Mouse (Mus musculus) stomach, embryonic 16.5 days (tissue): ENCODE measurements around the gene Bcorl1. TPM values are rescaled to one million over a fixed set of nuclear protein-coding genes. Genes with fewer than 3 reads are reported as not detected.

ENCODE experiments used
- ATAC-seq: fragments of 200-750 bp; cut with Nextera tagmentation; 2 replicates; pipeline ENCODE4 v1.8.0; 2017; ENCODE audit warnings: moderate number of reproducible peaks, moderate TSS enrichment; ENCODE audit not compliant: insufficient read depth, low FRiP score
- H3K27ac ChIP-seq: fragments of 300-500 bp; sonication (generic); 2 replicates; pipeline ENCODE4 v1.5.1; 2014; ENCODE audit warnings: low read length
- H3K27me3 ChIP-seq: fragments of 300-500 bp; sonication (generic); 2 replicates; pipeline ENCODE4 v1.6.1; 2014; ENCODE audit warnings: low read length, control low read depth, mixed read lengths; ENCODE audit not compliant: control insufficient read depth, insufficient read depth
- H3K36me3 ChIP-seq: fragments of 300-500 bp; sonication (generic); 2 replicates; pipeline ENCODE4 v1.6.1; 2014; ENCODE audit warnings: low read length; ENCODE audit not compliant: control insufficient read depth, insufficient read depth
- H3K4me1 ChIP-seq: fragments of 300-500 bp; sonication (generic); 2 replicates; pipeline ENCODE4 v1.6.1; 2014; ENCODE audit warnings: low read length, control low read depth, mixed read lengths; ENCODE audit not compliant: control insufficient read depth, insufficient read depth
- H3K4me2 ChIP-seq: fragments of 300-500 bp; sonication (generic); 2 replicates; pipeline ENCODE4 v1.6.1; 2014; ENCODE audit warnings: low read depth, low read length, mixed read lengths
- H3K4me3 ChIP-seq: fragments of 300-500 bp; sonication (generic); replicated peaks from 2 replicates; pipeline ENCODE4 v1.5.1; 2014; ENCODE audit warnings: mild to moderate bottlenecking, low read length
- H3K9ac ChIP-seq: fragments of 300-500 bp; sonication (generic); 2 replicates; pipeline ENCODE4 v1.6.1; 2014; ENCODE audit warnings: low read length
- H3K9me3 ChIP-seq: fragments of 300-500 bp; sonication (generic); replicated peaks from 2 replicates; pipeline ENCODE4 v1.6.1; 2016; ENCODE audit warnings: low read length, control low read depth; ENCODE audit not compliant: control insufficient read depth
- WGBS: fragments of 180-500 bp; shearing (Covaris S2); extraction: QIAGEN DNeasy Blood & Tissue Kit; methylation state at CpG from one replicate; pipeline ENCODE4 v1.1.7; 2014; 5-methylcytosine and 5-hydroxymethylcytosine counted together
- polyA plus RNA-seq: library from polyadenylated mRNA; unstranded; fragments of >200 nt; fragmentation: Nextera tagmentation; extraction: Ambion mirVana; gene quantifications from 2 replicates; pipeline ENCODE4 v1.2.1, GENCODE M21; 2015

Bcorl1 gene
- 5.2 TPM in 2 replicates for polyA plus RNA-seq

DNA sequence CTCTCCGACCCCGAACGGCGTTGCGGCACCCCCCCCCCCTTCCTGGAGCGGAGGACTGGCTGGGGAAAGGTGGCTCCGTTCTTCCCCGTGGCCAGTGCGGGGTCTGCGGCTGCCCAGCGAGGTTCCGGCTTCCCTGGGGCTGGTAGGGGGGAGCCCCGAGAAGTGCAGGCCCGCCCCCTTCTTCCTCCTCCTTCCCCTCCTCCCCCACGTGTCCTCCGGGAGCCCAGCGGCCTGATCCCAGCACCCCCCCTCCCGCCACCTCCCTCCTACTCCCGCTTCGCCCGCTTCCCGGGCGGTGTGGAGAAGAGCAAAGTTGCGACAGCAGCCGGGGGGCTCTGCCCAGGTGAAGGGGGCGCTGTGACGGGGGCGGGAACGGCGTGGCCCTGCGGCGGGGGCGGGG, at the start of gene Bcorl1:
TSS of gene Bcorl1 (plus strand) at position 218 of the 400 bp plus-strand sequence.
- Histone ChIP-seq H3K27me3 (no peaks in the 10 kb centered on the region), H3K4me3 (peak within 1 kb of the TSS; percentile 61), H3K4me1 (0 out of 2 replicates have a peak, but pooled peaks cover 3% of the 10 kb centered on the region), H3K9ac (peak within 1 kb of the TSS; percentile 77), H3K9me3 (no peaks in the 10 kb centered on the region), H3K4me2 (peak within 1 kb of the TSS; percentile 60), H3K36me3 (no peaks in the 10 kb centered on the region), H3K27ac (peak within 1 kb of the TSS; percentile 79)
- 13% methylated on average over 26 of the region's 33 CpGs for WGBS
- ATAC-seq, result peak; percentile 41

DNA sequence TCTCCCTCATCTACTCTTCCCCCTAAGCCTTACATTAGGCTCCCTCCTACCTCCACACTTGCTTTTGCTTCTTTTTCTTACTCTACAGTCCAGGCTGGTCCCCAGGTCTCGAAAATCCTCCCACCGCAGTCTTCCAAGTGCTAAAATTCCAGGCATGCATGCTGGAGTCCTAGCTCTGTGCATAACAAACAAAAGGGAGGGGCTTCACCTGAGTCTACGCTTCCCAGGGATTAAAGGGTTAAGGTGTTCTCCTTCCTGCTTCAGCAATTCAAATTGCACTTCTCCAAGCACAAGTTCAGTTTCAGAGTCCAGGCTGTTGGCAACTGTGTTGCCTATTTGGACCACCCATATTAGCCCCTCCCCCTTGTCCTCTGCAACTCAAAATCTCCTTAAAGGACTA, 49.7 kb upstream of the Bcorl1 start:
- Histone ChIP-seq H3K4me3 (no peak overlapping the region), H3K27me3 (no peaks in the 10 kb centered on the region), H3K36me3 (no peaks in the 10 kb centered on the region), H3K9me3 (no peaks in the 10 kb centered on the region), H3K9ac (no peak overlapping the region), H3K4me1 (no peaks in the 10 kb centered on the region), H3K4me2 (no peak overlapping the region), H3K27ac (no peak overlapping the region)
- WGBS, result 31% methylated on average over 3 of the region's 3 CpGs
- no peak for ATAC-seq

DNA sequence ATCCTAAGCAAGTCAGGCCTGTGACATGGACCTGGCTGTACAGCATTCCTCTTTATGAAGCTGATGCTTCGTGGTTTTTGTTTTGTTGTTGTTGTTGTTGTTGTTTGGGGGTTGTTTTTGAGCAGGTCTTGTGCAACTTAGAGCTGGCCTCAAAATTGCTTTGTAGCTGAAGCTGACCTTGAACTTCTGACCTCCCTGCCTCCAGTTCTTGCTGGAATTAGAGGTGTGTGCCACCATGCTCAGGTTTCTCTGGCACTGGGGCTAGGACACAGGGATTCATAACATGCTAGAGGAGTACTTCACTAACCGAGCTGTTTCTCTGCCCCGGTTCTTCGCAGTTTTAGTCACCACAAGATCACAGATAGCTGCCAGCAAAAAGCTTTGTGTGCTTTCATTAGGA, 35.8 kb upstream of the Bcorl1 start:
- Histone ChIP-seq H3K27me3 (no peaks in the 10 kb centered on the region), H3K27ac (no peak overlapping the region), H3K9me3 (no peaks in the 10 kb centered on the region), H3K4me2 (no peak overlapping the region), H3K36me3 (no peaks in the 10 kb centered on the region), H3K4me1 (0 out of 2 replicates have a peak, but pooled peaks cover under 1% of the 10 kb centered on the region), H3K4me3 (no peak overlapping the region), H3K9ac (no peak overlapping the region)
- ATAC-seq, result no peak
- WGBS, result 87% methylated on average over 4 of the region's 4 CpGs

DNA sequence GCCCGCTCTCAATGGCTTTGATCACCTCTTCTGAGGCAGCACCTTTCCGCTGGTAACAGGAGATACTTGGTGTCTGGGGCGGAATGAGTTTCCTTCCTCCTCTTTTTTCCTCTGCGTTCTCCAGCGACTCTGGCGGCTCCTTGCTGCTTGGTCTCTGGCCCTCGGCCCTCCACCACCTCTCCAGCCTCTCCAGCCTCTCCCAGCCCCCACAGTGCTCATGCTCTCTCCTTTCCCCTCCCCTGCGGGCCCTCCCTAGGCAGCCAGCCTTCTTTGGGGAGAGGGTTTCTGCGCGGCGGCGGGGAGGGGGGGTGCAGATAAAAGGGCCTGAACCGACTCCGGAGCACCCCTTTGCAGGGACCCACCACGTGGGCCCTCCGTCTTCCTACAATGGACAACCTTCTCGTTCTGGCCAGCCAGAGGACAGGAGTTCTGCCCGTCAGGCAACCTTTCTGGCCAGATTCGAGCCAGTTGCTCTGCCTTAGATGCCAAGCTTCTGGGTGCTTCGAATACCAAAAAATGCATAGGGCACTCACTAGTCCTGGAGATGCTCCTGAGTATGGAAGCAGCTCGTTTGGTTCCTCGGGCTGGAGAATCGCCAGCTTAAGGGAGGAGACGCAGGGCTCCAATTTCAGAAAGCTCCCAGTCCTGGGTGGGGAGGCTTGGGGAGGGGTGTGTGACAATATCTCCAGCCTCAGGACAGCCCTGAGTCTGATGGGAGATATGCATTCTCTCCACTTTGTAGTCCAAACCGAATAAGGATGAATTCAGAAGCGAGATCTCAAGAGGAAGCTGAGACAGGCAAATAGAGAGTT, 30.2 kb upstream of the Bcorl1 start:
- peak overlapping the region; percentile 58 for H3K9ac ChIP-seq
- H3K27me3 ChIP-seq, result no peaks in the 10 kb centered on the region; the same call in 1 of the 2 replicates
- WGBS, result 24% methylated on average over 26 of the region's 26 CpGs

DNA sequence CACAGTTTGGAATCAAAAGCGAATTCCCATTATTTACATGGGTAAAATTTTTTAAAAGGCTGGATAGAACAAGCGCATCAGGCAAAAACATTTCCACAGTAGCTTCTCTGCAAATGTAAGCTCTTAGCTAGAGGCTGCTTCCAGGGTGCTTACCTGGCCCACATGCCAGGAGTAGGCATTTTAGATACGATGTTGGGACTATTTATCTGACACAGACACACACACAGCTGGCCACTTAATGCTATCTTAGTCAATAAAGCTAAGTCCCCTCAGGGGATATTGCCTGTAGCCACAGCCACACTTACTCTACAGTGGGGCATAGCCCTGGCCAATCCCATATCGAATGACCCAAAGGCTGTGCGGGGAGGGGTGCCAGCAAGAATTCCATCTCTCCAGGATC, 29.4 kb upstream of the Bcorl1 start:
- Histone ChIP-seq H3K9ac (no peak overlapping the region), H3K4me2 (no peak overlapping the region), H3K27me3 (no peaks in the 10 kb centered on the region; the same call in 1 of the 2 replicates), H3K9me3 (no peaks in the 10 kb centered on the region), H3K36me3 (no peaks in the 10 kb centered on the region), H3K4me1 (0 out of 2 replicates have a peak, but pooled peaks cover 7% of the 10 kb centered on the region), H3K4me3 (no peak overlapping the region), H3K27ac (no peak overlapping the region)
- ATAC-seq, result no peak
- WGBS, result 81% methylated on average over 5 of the region's 5 CpGs

More for the DNA sequence above, 30.2 kb upstream of the Bcorl1 start:
- Histone ChIP-seq H3K9me3 (no peaks in the 10 kb centered on the region), H3K36me3 (no peaks in the 10 kb centered on the region), H3K4me2 (peak overlapping the region; percentile 55), H3K27ac (no peak overlapping the region), H3K4me1 (0 out of 2 replicates have a peak, but pooled peaks cover 7% of the 10 kb centered on the region), H3K4me3 (peak overlapping the region; percentile 30)
- ATAC-seq, result 0 out of 2 replicates have a peak, but pooled peaks have one; percentile 2

DNA sequence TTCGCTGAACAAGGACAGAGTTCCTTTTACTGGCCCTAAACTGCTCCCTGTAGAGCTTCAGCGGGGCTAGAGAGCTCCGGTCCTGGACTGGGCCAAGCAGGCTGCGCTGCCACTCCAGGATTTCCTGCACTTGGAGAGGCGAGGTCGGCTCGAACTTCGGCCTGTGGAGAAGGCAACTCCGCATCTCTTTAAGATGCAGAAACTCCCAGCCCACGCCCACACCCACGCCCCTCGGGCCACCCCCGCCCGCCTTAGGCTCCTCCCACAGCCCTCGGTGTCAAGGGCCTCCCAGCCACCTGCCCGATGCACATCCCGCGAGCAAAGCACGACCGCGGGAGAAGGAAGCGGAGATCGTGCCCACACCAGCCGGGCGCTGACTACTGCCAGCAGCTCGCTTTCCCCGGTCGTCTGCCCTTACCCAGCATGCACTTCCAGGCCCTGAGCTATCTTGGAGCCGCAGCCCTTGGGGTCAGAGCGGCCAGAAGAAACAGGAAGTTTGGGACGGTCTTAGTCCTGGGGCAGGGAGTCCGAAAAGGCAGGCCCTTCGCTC, 26.6 kb upstream of the Bcorl1 start:
- Histone ChIP-seq H3K27ac (peak overlapping the region; percentile 57), H3K4me1 (0 out of 2 replicates have a peak, but pooled peaks cover 7% of the 10 kb centered on the region), H3K27me3 (no peaks in the 10 kb centered on the region; the same call in 1 of the 2 replicates), H3K36me3 (no peaks in the 10 kb centered on the region), H3K4me2 (peak overlapping the region; percentile 59), H3K9ac (peak overlapping the region; percentile 69), H3K9me3 (no peaks in the 10 kb centered on the region), H3K4me3 (peak overlapping the region; percentile 48)
- peak; percentile 89 for ATAC-seq
- 5% methylated on average over 31 of the region's 33 CpGs for WGBS

DNA sequence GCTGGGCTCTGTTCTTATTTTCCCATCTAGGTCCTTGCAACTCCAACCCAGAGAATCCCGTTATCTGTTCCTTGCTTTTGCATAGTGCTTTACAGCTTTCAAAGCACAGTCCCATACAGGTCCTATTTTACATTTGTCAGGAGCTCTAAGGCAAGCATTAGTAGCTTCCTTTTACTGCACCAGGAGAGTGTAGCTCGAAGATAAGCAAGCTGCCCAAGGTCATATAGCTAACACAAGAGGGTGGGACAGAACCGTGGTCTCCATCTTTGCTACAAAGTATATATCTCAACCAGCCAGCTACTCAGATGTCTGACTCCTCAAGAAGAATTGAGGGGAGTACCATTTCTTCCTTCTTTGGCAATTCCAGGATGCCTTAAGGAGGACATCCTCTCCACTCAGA, 23.7 kb upstream of the Bcorl1 start:
- H3K27ac ChIP-seq, result no peak overlapping the region
- 0 out of 2 replicates have a peak, but pooled peaks cover 2% of the 10 kb centered on the region for H3K4me1 ChIP-seq
- H3K9ac ChIP-seq, result no peak overlapping the region
- no peak for ATAC-seq
- WGBS, result 54% methylated on average over 3 of the region's 3 CpGs
- H3K27me3 ChIP-seq, result no peaks in the 10 kb centered on the region; the same call in 1 of the 2 replicates
- no peak overlapping the region for H3K4me2 ChIP-seq
- H3K36me3 ChIP-seq, result no peaks in the 10 kb centered on the region
- no peak overlapping the region for H3K4me3 ChIP-seq
- no peaks in the 10 kb centered on the region for H3K9me3 ChIP-seq

DNA sequence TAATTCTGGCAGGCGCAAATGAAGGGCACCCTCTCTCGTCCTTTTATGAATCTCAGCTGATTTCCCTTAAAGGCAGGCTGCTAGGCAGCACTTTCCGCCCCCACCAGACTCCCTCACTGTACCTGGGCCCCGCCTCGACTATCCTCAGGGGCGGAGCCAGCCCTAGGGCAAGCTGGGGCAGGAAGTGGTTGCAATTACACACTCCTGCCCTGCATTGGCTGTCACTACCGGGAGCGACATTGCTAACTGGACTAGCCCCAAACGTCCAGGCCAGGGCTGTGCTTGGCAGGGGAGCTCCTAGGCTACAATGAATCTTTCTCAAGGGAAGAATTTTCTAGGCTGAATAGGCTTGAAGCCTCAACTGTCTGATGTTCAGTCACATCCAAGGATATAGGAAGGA, 23.0 kb upstream of the Bcorl1 start:
- no peaks in the 10 kb centered on the region for H3K9me3 ChIP-seq
- H3K36me3 ChIP-seq, result no peaks in the 10 kb centered on the region
- H3K27me3 ChIP-seq, result no peaks in the 10 kb centered on the region; the same call in 1 of the 2 replicates
- WGBS, result 20% methylated on average over 9 of the region's 9 CpGs
- no peak overlapping the region for H3K4me3 ChIP-seq
- H3K4me2 ChIP-seq, result no peak overlapping the region; the same call in none of the 2 replicates
- H3K4me1 ChIP-seq, result 0 out of 2 replicates have a peak, but pooled peaks cover 2% of the 10 kb centered on the region
- no peak overlapping the region for H3K9ac ChIP-seq
- H3K27ac ChIP-seq, result no peak overlapping the region
- peak; percentile 72; the same call in 1 of the 2 replicates for ATAC-seq
